Mouse (Mus musculus): Measurements from ENCODE around the gene Fate1. TPM values are rescaled to one million over a fixed set of nuclear protein-coding genes. Genes with fewer than 3 reads are reported as not detected.
"Not testable (repeated sequence)": the region's sequence is repeated elsewhere in the genome, so short reads cannot be mapped to it uniquely, and the experiment has no call there.

The Fate1 gene
- not detected for total RNA-seq (2021)
- long read RNA-seq, experiment 1: 0 reads
- long read RNA-seq, experiment 2: 0 reads

DNA sequence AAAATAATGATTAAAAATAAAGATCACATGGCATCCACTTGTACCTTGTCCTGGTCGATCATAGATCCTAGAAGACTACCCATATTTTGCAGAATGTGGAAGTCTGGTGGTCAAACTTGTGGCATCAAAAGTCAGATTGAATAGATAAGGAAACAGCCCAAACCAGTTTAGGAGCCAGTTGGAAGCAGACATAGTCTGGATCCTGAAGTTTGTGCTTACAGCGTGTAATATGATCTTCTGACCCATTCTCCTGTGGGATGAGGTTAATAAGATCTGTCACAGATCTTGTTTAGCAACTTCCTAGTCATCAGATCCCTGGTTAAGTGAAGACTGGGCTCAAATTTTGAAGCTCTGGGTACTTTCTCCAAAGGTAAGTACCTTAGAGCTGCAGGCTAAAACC, at the start of gene Fate1:
Gene Fate1 (plus strand): TSS at position 301 of the 400 bp plus-strand sequence.
- DNase-seq: no peak

DNA sequence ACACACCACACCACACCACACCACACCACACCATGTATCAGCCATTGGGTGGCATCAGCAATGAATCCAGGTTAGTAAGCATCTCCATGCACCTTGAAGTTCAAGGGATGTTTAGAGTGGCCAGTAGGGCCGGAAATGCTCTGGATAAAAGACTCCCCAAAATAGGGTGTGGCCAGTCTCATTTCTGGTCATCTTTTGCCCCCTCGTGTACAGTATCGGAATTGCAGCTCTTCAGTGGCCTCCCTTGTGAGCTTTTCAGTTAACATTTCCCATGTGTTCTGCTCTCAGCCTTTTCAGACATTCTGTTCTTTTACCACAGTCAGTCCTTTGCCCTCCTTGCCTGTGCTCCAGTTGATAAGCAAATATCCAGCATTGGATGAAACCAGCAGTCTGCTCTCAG, 26.2 kb upstream of the Fate1 start:
- DNase-seq: peak; percentile 45

DNA sequence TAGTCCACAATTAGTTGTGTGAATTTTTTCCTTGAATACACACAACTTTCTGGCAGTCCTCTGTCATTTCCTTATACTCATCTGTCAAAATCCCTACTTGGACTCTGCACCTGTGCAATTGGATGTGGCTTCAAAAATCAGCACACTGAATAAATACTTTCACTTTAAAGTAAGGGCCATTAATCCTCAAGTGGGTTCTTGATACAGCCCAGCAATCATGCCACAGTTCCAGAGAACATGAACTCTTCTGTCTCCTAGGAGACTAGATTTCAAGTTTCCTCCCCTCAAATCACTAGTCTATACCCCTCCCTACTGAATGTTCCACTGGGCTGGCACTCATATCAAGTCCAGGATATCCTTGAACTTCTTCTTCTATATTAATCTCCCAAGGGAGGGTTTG, 14.4 kb upstream of the Fate1 start:
- DNase-seq: no peak

DNA sequence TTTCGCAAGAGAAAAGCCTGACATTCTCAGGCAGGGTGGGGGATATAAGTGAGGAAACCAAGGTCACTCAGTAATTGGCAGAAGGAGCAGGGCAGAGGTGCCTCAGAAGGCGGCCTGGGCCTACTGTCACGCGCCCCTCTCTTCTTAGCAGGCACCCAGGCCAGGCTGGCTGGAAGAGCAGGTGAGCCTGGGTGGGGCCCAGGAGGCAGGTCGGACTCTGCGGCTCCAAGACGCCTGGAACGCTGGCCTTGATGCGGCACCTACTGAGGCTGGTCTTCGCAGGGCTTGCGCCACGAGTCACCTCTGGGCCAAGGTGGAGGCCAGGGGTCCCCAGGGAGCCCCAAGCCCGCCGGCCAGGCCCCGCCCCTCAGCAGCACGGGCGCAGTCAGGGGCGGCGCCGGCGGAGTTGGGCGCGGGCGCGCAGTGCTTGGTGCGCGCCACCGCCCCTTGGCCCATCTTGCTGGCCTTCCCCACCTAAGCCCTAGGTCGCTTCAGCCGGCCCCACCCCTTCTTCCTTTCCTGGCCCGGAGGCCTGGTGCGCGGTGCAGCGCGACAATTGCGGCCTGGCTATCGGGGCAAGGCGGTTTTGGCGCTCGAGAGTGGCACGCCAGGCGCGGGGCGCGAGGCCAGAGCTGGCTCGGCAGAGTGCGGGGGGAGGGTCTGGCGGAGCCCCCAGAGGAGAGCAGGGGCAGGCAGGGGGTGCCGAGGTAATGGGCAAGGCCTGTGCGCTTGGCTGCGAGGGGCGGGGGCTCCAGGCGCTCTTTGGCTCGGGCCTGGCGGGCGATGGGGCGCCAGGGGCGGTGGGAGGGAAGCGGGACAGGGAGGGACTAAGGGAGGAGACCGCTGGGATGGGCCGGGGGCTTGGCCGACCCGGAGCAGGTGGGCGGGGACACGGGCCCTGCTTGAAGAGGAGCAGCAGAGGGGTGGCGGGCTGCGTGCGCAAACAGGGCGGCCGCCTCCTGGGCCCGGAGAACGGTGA, 10.4 kb upstream of the Fate1 start, which contains the start of gene Prrg3:
Gene Prrg3 (plus strand): TSS at position 552 of the 979 bp plus-strand sequence.
- peak; percentile 55 for DNase-seq

DNA sequence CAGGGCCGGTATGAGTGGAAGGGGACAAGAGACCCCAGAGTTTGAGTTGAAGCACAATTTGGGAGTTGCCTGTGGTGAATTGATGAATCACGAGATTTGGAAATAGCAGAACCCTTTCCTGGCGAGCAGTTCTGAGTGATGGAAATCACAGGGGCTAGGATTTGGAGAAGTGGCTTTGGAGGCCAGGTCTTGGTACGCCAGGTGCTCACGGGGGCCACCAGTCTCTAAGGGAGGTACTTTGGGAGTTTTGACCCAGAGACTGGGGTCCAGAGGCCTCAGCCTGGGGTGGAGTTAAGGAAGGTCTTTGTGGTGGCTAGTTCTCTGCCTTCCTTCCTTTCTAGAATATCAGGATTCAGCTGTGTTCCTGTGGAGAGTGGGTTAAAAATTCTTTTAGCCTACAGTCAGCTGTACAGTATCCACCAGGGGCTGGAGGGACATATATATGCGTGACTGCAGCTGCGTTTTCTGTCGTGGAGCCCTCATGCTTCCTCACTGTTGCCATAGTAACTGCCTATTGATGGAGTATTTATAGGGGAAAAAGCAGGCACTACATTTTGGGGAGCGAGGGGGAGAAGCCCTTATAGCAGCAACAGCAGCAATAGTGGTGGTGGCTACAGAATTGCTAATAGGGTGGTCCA, 9.4 kb upstream of the Fate1 start:
- no peak for DNase-seq

DNA sequence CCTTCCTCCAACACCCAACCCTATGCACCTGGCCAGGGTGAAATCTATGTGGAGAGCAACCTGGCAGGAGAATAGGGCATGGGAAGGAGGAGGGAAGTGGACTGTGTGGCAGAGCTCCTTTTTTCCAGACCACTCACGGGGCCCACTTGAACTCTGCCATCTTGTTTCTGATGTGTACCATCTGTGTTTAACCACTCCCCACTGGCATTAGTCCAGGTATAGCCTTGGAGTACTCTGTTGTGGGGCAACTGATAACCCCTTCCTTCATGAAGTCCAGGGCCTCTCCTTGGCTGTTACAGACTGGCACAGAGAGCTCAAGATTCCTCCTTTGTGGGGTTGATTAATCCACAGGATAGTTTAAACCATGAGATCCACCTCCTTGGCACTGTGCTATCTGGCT, 4.6 kb upstream of the Fate1 start:
- no peak for DNase-seq

DNA sequence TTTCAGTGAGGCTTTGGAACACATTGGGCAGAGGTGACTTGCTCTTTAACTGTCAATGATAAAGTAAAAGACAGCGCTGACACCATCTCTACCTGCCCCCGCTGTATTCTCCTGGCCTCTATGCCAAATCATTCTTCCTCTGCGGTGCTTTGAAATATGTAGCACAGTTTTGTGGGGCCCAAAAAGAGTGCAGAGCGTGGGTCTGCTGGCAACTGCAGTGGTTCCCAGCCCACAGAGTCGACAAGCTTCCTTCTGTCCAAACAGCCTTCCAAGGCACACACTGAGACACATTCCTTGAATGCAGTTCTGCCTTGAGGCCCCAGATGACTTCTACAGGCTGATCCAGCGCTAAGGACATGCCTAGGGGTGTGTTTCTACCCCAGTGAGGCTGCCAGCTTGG, 4.0 kb upstream of the Fate1 start:
- no peak for DNase-seq

DNA sequence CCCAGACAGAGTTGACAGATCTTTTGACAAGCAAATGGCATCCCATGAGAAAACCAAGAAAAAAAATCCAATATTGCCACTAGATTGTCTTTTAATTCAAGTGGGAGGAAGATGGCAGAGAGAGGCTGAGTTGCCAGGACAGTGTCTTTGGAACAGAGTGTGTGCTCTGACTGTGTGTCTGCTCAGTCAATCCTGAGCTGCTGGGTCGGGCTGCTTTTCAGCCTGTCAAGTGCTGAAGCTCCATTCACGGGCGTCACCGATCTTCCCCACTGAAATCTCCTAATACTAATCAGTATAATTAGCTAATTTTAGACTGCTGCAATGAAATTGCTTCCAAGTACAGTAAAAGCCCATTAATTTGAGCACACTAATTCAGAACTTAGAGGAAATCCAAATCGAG, 1.5 kb upstream of the Fate1 start:
- no peak for DNase-seq

DNA sequence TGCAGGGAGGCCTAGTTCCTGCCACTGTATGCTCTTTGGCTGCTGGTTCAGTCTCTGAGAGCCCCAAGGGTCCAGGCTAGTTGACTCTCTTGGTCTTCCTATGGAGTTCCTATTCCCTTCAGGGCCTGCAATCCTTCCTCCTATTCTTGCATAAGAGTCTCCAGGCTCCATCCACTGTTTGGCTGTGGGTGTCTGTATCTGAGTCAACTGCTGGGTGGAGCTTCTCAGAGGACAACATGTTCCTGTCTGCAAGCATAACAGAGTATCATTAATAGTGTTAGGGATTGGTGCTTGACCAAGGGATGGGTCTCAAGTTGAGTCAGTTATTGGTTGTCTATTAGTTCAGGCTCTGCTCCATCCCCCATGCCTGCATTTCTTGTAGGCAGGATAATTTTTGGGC, 4.9 kb downstream of the Fate1 start:
- not testable (repeated sequence) for DNase-seq

DNA sequence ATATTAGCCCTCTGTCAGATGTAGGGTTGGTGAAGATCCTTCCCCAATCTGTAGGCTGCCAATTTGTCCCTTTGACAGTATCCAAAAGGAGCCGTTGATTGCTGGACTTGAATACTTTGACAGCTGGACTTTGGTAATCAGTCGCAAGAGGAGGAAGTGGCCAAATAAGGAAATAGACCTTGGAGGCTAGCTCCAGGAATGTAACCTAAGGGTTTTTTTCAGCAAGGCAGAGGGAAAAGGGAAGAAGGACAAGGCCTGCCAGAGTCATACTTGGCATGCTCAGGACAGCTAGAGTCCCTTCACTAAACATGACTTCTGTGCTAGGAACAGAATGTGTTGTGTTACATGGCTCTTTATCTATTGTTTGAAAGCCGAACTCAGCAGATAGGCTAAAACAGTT, 7.7 kb downstream of the Fate1 start:
- DNase-seq: no peak

DNA sequence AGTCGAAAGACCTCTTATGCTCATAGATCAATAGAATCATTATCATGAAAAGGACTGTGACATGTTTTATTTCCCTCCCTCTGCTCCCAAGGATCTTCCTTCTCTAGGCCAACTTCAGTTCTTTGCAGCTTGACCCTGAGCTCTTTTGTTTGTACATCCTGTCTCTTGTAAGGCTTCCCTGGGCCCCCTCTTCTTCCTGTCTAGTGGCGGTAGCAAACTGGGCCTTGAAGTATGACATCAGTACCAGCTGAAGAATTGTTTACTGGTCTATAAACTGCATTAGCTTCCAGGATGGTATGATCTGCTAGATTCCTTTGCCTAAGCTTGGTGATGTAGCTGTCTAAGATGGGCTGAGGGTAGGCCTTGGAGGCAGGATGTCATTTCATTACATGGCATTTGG, 8.5 kb downstream of the Fate1 start:
- no peak for DNase-seq

DNA sequence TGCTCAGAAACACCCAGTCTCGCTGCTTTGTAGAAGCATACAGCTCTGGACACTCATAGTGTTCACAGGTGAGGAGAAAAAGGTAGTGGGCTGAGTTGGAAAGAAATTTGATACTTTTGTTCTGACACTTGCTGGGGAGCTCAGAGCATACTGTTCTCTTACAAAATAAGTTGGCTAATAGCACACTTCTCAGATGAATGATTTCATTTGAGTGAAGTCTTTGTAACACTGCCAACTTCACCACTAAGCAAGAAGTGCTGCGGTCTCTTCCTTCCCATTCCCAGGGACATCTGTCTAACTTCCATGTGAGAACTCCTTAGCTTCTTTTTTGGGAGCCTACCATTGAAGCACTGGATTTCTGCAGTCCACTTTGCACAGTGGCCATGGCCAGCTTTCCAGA, 10.4 kb downstream of the Fate1 start:
- DNase-seq: no peak

DNA sequence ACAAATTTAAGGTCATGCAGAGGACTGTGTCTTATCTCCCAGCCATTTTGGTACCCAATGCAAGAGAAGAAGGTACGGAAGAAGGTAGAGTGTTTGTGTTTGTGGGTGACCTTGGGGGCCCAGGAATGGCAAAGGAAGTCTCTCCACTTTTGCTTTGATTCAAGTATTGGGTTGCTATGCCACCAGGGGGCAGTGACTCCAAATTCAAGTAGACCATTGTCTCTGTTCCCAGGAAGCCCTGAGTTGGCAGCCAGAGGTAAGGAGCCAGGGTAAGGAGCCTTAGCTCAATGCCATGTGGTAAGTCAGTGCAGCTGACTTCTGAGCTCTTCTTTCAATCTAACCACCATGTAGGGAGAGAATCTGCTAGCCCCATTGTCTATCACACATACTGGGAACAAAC, 11.0 kb downstream of the Fate1 start:
- DNase-seq: peak; percentile 9

DNA sequence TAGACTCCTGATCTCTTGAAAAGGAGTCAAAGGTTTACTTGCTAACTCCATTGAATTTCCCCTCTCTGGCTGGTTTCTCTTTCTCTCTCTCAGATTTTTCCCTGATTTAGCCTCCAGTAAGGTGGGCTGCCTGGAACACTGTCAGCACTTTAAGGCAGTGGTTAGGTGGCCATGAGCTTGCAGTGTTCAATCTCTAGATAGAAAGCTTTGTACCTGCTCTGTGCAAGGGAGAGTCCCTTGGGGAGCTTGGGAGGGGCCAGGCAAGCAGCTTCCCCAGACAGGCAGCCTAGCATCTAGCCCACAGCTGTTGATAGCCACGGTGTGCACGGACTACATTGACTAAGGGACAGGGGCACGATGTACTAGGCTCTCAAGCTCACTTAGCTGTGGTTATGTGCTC, 18.8 kb downstream of the Fate1 start, which contains the start of gene Cnga2:
Gene Cnga2 (plus strand): TSS at position 301 of the 400 bp plus-strand sequence.
- no peak for DNase-seq

DNA sequence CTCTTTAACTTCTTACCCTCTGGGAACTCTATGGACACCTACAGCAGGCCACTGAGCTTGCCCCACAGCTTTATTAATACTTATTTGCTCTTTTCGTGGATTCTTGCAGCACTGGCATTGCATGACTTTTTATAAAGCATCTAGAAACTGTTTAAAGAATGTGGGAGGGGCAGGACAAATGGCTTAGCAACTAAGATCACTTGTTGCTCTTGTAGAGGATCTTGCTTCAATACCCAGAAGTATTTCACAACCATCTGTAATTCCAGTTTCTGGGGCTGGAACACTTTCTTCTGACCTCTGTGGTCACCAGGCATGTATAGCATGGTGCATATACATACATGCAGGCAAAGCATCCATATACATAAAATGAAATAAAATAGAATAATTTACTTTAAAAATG, 23.2 kb downstream of the Fate1 start:
- DNase-seq: no peak

DNA sequence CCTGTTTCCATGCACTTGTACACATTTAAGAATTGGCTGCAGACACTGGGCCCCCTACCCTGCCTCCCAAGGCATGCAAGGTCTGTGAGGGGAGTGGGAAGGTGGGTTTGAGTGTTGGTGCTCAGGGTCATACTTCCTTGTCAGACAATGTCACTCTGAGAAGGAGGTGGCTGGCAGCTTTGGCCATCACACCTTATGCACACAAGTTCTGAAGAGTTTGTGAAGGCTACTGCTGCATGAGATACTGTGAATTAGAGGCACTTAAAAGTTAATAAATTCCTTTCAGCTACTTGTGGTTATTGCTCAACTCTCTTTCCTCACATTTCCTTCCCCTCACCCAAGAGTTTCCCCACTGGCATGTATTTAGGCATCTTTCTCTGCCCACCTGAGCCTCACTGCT, 37.1 kb downstream of the Fate1 start:
- DNase-seq: no peak

DNA sequence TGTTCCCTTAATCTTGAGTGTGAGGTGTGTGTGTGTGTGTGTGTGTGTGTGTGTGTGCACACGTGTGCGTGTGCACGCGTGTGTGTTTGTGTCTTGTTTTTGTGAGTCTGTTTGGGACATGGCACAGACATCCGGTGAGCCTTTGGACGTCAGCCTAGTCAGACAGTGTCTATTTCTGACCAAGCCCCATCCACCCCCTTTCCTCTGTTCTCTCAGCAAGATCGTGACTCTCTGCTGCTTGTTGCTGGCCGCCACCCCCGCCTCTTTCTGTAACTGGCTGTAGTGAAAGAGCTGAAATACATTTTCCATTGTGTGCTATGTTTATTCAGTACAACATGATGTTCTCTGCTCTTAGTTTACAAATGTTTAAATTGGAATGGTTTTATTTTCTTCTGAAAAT, 39.5 kb downstream of the Fate1 start:
- DNase-seq: peak; percentile 12

DNA sequence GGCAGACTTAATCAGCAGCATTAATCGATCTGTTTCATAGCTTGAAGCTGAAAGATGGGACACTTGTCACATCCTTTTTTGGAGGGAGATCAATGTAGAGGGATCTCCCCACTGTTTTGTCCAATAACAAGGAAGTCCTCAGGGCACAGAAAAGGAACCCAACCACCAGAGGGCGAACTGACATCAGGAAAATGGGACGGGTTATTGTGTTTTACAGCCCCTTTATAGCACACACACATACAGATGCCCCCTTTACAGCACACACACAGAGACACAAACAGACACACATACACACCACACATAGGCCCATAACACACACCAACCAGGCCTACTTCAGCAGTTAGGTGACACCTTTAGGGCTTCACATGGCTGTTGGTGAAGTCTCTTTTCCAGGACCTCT, 40.0 kb downstream of the Fate1 start:
- DNase-seq: peak; percentile 35

DNA sequence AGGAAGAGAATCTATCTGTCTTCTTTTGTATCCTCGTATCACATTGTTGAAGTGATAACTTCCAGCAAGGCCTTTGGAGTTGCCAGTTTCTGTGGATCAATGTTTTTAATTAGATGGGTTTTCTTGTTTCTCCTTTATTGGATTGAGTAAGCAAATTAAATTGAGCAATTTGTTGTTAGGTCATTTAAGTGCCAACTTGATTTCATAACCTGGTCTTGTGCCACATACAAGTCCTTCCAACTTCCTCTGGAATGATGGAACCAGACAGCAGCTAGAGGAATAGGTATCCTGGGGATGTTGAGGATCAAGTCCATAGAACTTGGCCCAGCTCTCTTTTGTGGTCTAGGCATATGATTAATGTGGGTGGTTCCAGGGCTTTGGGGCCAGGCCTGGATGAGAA, 49.5 kb downstream of the Fate1 start:
- DNase-seq: no peak

DNA sequence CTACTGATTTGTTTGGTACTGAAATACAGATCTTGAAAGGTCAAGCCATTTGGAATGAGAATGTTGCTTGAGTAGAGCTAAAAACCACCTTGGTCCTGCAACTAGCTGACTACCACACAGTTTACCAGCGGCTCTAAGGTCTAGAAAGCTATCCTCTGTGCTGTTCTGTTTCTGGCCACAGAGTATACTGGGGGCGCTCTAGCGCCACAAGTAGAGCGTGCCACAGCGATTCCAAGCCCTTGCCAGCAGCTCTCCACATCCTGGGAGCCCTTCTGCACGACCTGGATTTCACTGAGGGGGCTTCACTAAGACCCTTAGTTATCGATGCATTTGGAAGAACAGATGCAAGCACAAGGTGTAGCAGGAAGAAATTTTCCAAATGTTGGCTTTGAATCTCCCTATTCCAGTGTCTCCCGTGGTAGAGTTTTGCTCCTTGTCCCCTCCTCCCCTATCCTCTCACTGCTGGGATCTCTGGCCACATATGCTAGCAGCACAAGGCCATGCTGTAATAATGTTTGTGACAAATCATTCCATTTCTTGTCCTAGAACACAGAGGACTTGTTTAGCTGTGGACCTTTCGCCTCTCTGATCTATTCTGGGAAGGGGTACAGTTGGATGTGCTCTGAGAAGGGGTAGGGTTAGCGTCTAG, 50.1 kb downstream of the Fate1 start:
- DNase-seq: peak; percentile 24

DNA sequence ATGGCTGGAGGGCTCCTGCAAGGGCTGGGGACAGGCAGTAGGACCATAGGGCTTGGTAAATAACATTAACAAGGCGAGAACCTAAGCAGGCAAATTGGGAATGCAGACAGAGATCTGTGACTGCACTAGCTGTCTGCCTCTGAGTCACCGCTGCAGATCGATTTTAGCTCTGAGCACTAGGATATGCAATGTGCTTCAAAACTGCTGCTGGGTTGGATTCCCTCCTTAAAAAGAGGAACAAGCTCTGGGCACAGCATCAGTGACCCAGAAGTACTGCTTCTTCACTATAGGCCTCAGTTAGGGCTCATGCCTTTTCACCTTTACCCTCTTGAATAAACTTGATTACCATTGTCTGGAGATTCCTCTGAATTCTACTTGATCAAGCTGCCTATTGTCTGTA, 50.8 kb downstream of the Fate1 start:
- DNase-seq: no peak

All from gastrocnemius, postnatal 10 days (tissue).